Mouse (Mus musculus) cerebellum, adult 2 months (tissue): Measurements from ENCODE around the gene Plcb4. TPM values are rescaled to one million over a fixed set of nuclear protein-coding genes. Genes with fewer than 3 reads are reported as not detected.

Source experiments
- DNase-seq, 2 experiments: peaks; one replicate each; pipeline ENCODE4 v3.0.0; 2021
- H3K27ac ChIP-seq: fragments of 200-500 bp; 2 replicates; pipeline ENCODE4 v1.5.1; 2012; ENCODE audit warnings: low read length, control low read depth, inconsistent platforms; ENCODE audit not compliant: insufficient read depth
- H3K27me3 ChIP-seq: fragments of 200-500 bp; 2 replicates; pipeline ENCODE4 v1.6.1; 2012; ENCODE audit warnings: inconsistent platforms, mild to moderate bottlenecking, low read length, moderate library complexity; ENCODE audit not compliant: control insufficient read depth, insufficient read depth
- H3K4me1 ChIP-seq: fragments of 200-500 bp; 2 replicates; pipeline ENCODE4 v1.6.1; 2011; ENCODE audit warnings: low read length; ENCODE audit not compliant: control insufficient read depth, insufficient read depth
- H3K4me3 ChIP-seq: fragments of 200-500 bp; replicated peaks from 2 replicates; pipeline ENCODE3; 2011; ENCODE audit warnings: mild to moderate bottlenecking, low read depth, low read length, control low read depth; ENCODE audit not compliant: insufficient read depth
- CTCF ChIP-seq: fragments of 200-500 bp; IDR thresholded peaks from 2 replicates; pipeline ENCODE4 v1.5.1; 2011; ENCODE audit warnings: low read depth, mild to moderate bottlenecking, control low read depth, low read length, moderate library complexity, borderline replicate concordance; ENCODE audit not compliant: insufficient read depth
- POLR2A ChIP-seq: fragments of 200-500 bp; IDR thresholded peaks from 2 replicates; pipeline ENCODE4 v1.6.1; 2011; ENCODE audit warnings: low read length, control low read depth, borderline replicate concordance; ENCODE audit not compliant: insufficient read depth
- WGBS: fragments of 180-500 bp; shearing (Covaris S2); methylation state at CpG from one replicate; pipeline ENCODE4 v1.1.7; 2018; 5-methylcytosine and 5-hydroxymethylcytosine counted together
- polyA plus RNA-seq: library from polyadenylated mRNA; depleted of rRNA; stranded (reverse); fragments of >200 nt; gene quantifications from 2 replicates; pipeline ENCODE4 v1.2.3, GENCODE M21; 2012

The Plcb4 gene
- polyA plus RNA-seq, 1 experiment: 166 TPM

- WGBS: 88% methylated on average over 6 of the region's 6 CpGs
- no peak overlapping the region for H3K4me3 ChIP-seq
- no peak for TF ChIP-seq POLR2A
- no peak for TF ChIP-seq CTCF
- H3K27me3 ChIP-seq: no peaks in the 10 kb centered on the region
- no peak overlapping the region for H3K27ac ChIP-seq
- H3K4me1 ChIP-seq: peaks cover 9% of the 10 kb centered on the region
- no peak for DNase-seq
Measured at GRCm38 (mm10) chr2:135996936-135997335, 338.1 kb downstream of the Plcb4 start.

- 36% methylated on average over 18 of the region's 18 CpGs for WGBS
- H3K27ac ChIP-seq: no peak overlapping the region
- H3K4me1 ChIP-seq: peaks cover 9% of the 10 kb centered on the region
- H3K4me3 ChIP-seq: no peak overlapping the region
- TF ChIP-seq POLR2A (no peak), CTCF (no peak)
- no peaks in the 10 kb centered on the region for H3K27me3 ChIP-seq
- peak in 1 of 2 experiments; percentile 42 for DNase-seq
Measured at GRCm38 (mm10) chr2:135997361-135998150, 338.7 kb downstream of the Plcb4 start.

DNA sequence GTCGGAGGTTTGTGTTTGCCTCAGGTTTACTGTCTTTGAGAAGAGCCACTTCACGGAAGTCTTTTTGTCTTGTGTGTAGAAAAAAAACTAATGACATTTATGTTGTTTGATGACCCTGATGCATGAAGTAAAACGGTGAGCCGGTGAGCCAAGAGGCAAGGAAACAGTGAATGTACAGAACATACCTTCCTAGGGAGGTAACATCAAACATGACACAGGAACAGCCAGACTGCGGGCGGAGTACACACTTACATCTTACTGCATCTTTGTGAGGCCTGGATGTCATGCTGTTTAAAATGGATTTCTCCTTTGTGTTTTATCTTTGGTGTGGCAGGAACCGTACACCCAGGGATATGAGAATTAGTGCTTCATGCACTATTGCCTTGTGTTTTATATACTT, 340.1 kb downstream of the Plcb4 start:
- no peak for TF ChIP-seq CTCF
- TF ChIP-seq POLR2A: no peak

DNA sequence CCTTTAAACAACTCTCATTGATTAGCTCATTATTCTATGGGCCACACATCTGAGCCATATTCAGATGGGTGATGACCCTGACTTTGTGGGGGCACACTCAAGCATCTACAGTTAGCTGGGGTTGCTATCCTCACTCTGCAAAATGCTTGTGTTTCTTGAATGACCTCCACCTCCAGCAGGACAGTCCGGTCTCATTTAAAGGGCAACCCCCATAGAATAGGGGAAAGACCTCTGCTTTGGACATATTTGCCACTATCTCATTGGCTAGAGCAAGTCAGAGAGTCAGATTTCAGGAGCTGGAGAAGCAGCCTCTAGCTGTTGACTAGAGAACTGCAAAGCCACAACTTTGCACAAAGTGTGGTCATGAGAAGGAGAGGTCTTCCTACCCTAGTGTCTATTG, 340.6 kb downstream of the Plcb4 start:
- no peak for DNase-seq
- H3K4me3 ChIP-seq: no peak overlapping the region
- no peaks in the 10 kb centered on the region for H3K27me3 ChIP-seq
- WGBS: 92% methylated on average over 1 of the region's 1 CpGs
- H3K27ac ChIP-seq: no peak overlapping the region
- TF ChIP-seq POLR2A (no peak), CTCF (no peak)
- peaks cover 12% of the 10 kb centered on the region for H3K4me1 ChIP-seq

More for the DNA sequence above, 340.1 kb downstream of the Plcb4 start:
- Histone ChIP-seq H3K27me3 (no peaks in the 10 kb centered on the region), H3K4me1 (peaks cover 12% of the 10 kb centered on the region), H3K27ac (no peak overlapping the region), H3K4me3 (no peak overlapping the region)
- no peak for DNase-seq
- WGBS: 93% methylated on average over 7 of the region's 7 CpGs

GRCm38 (mm10) chr2:136000933-136001332, 342.1 kb downstream of the Plcb4 start:
- Histone ChIP-seq H3K27ac (no peak overlapping the region), H3K4me1 (peaks cover 12% of the 10 kb centered on the region), H3K27me3 (no peaks in the 10 kb centered on the region), H3K4me3 (no peak overlapping the region)
- no peak for DNase-seq
- WGBS: 79% methylated on average over 5 of the region's 5 CpGs
- TF ChIP-seq POLR2A (no peak), CTCF (no peak)

- no peak for TF ChIP-seq POLR2A
- peak; percentile 76; the same call in 1 of the 2 replicates for TF ChIP-seq CTCF
- Histone ChIP-seq H3K4me3 (no peak overlapping the region), H3K4me1 (peaks cover 12% of the 10 kb centered on the region), H3K27ac (no peak overlapping the region), H3K27me3 (no peaks in the 10 kb centered on the region)
- peak; percentile 47 to 57 for DNase-seq
- WGBS: 46% methylated on average over 7 of the region's 7 CpGs
Measured at GRCm38 (mm10) chr2:136002118-136002517, 343.3 kb downstream of the Plcb4 start.

GRCm38 (mm10) chr2:136003836-136004235, 345.0 kb downstream of the Plcb4 start:
- Histone ChIP-seq H3K27me3 (no peaks in the 10 kb centered on the region), H3K4me1 (peaks cover 3% of the 10 kb centered on the region; the same call in 1 of the 2 replicates), H3K27ac (no peak overlapping the region), H3K4me3 (no peak overlapping the region)
- DNase-seq: peak; percentile 41 to 78
- TF ChIP-seq POLR2A (no peak), CTCF (no peak)
- WGBS: 10% methylated on average over 1 of the region's 1 CpGs

- H3K4me1 ChIP-seq: peaks cover 3% of the 10 kb centered on the region; the same call in 1 of the 2 replicates
- no peak overlapping the region for H3K4me3 ChIP-seq
- H3K27ac ChIP-seq: no peak overlapping the region
- no peaks in the 10 kb centered on the region for H3K27me3 ChIP-seq
- TF ChIP-seq CTCF (no peak), POLR2A (no peak)
- WGBS: 89% methylated on average over 5 of the region's 5 CpGs
- DNase-seq: no peak
Measured at GRCm38 (mm10) chr2:136006280-136006679, 347.5 kb downstream of the Plcb4 start.
